Mouse (Mus musculus) embryonic facial prominence, embryonic 15.5 days (tissue): ENCODE measurements around the gene Crtc1. TPM values are rescaled to one million over a fixed set of nuclear protein-coding genes. Genes with fewer than 3 reads are reported as not detected.

Experiments
- ATAC-seq: fragments of 200-750 bp; cut with Nextera tagmentation; 2 replicates; pipeline ENCODE4 v1.8.0; 2017; ENCODE audit warnings: low read depth, moderate TSS enrichment; ENCODE audit not compliant: insufficient number of reproducible peaks, low FRiP score, low TSS enrichment
- H3K27ac ChIP-seq: fragments of 300-500 bp; sonication (generic); replicated peaks from 2 replicates; pipeline ENCODE4 v1.5.1; 2015; ENCODE audit warnings: mild to moderate bottlenecking, inconsistent platforms
- H3K27me3 ChIP-seq: fragments of 300-500 bp; sonication (generic); 2 replicates; pipeline ENCODE4 v1.6.1; 2015; ENCODE audit warnings: inconsistent platforms
- H3K36me3 ChIP-seq: fragments of 300-500 bp; sonication (generic); 2 replicates; pipeline ENCODE4 v1.6.1; 2015; ENCODE audit warnings: mild to moderate bottlenecking, inconsistent platforms
- H3K4me1 ChIP-seq: fragments of 300-500 bp; sonication (generic); 2 replicates; pipeline ENCODE4 v1.6.1; 2015; ENCODE audit warnings: inconsistent platforms
- H3K4me2 ChIP-seq: fragments of 300-500 bp; sonication (generic); replicated peaks from 2 replicates; pipeline ENCODE4 v1.6.1; 2015; ENCODE audit warnings: mild to moderate bottlenecking, inconsistent platforms
- H3K4me3 ChIP-seq: fragments of 300-500 bp; sonication (generic); replicated peaks from 2 replicates; pipeline ENCODE4 v1.5.1; 2015; ENCODE audit warnings: mild to moderate bottlenecking, inconsistent platforms
- H3K9ac ChIP-seq: fragments of 300-500 bp; sonication (generic); 2 replicates; pipeline ENCODE4 v1.6.1; 2015; ENCODE audit warnings: inconsistent platforms
- H3K9me3 ChIP-seq: fragments of 300-500 bp; sonication (generic); replicated peaks from 2 replicates; pipeline ENCODE4 v1.6.1; 2016; ENCODE audit warnings: inconsistent platforms
- WGBS: fragments of 180-500 bp; shearing (Covaris S2); methylation state at CpG from one replicate; pipeline ENCODE4 v1.1.7; 2015; 5-methylcytosine and 5-hydroxymethylcytosine counted together
- polyA plus RNA-seq: library from polyadenylated mRNA; unstranded; fragments of >200 nt; fragmentation: Nextera tagmentation; extraction: Ambion mirVana; gene quantifications from 2 replicates; pipeline ENCODE4 v1.2.1, GENCODE M21; 2015

Gene Crtc1
- polyA plus RNA-seq, 1 experiment from 2014 or later: 24.4 TPM

- Histone ChIP-seq H3K4me3 (no peak overlapping the region), H3K9ac (no peak overlapping the region), H3K36me3 (peaks cover 8% of the 10 kb centered on the region; the same call in 1 of the 2 replicates), H3K4me2 (no peak overlapping the region), H3K27me3 (no peaks in the 10 kb centered on the region), H3K4me1 (peaks cover 13% of the 10 kb centered on the region), H3K27ac (no peak overlapping the region), H3K9me3 (no peaks in the 10 kb centered on the region)
- ATAC-seq: no peak
- WGBS: 86% methylated on average over 16 of the region's 16 CpGs
Observed at GRCm38 (mm10) chr8:70461765-70462515, 22.6 kb upstream of the Crtc1 start.

- H3K27ac ChIP-seq: no peak overlapping the region
- H3K4me2 ChIP-seq: no peak overlapping the region
- 73% methylated on average over 9 of the region's 9 CpGs for WGBS
- H3K9ac ChIP-seq: no peak overlapping the region
- H3K27me3 ChIP-seq: no peaks in the 10 kb centered on the region
- no peak overlapping the region for H3K4me3 ChIP-seq
- no peak for ATAC-seq
- 0 out of 2 replicates have a peak, but pooled peaks cover under 1% of the 10 kb centered on the region for H3K4me1 ChIP-seq
- no peaks in the 10 kb centered on the region for H3K9me3 ChIP-seq
- H3K36me3 ChIP-seq: no peaks in the 10 kb centered on the region
Observed at GRCm38 (mm10) chr8:70460606-70461005, 21.2 kb upstream of the Crtc1 start.

- Histone ChIP-seq H3K4me1 (no peaks in the 10 kb centered on the region), H3K4me3 (no peak overlapping the region), H3K9me3 (no peaks in the 10 kb centered on the region), H3K36me3 (no peaks in the 10 kb centered on the region), H3K4me2 (no peak overlapping the region), H3K27me3 (no peaks in the 10 kb centered on the region), H3K9ac (no peak overlapping the region), H3K27ac (no peak overlapping the region)
- no peak for ATAC-seq
- WGBS: 85% methylated on average over 5 of the region's 5 CpGs
Observed at GRCm38 (mm10) chr8:70460199-70460598, 20.8 kb upstream of the Crtc1 start.

GRCm38 (mm10) chr8:70459636-70460035 is 20.3 kb upstream of the Crtc1 start:
- H3K4me1 ChIP-seq: peaks cover 2% of the 10 kb centered on the region
- no peak for ATAC-seq

GRCm38 (mm10) chr8:70458462-70458861 is 19.1 kb upstream of the Crtc1 start:
- H3K4me2 ChIP-seq: no peak overlapping the region
- H3K9me3 ChIP-seq: no peaks in the 10 kb centered on the region

More at GRCm38 (mm10) chr8:70459636-70460035, 20.3 kb upstream of the Crtc1 start:
- Histone ChIP-seq H3K4me2 (no peak overlapping the region), H3K36me3 (no peaks in the 10 kb centered on the region), H3K9ac (no peak overlapping the region), H3K27ac (no peak overlapping the region), H3K4me3 (no peak overlapping the region), H3K9me3 (no peaks in the 10 kb centered on the region), H3K27me3 (no peaks in the 10 kb centered on the region)
- 95% methylated on average over 2 of the region's 2 CpGs for WGBS

DNA sequence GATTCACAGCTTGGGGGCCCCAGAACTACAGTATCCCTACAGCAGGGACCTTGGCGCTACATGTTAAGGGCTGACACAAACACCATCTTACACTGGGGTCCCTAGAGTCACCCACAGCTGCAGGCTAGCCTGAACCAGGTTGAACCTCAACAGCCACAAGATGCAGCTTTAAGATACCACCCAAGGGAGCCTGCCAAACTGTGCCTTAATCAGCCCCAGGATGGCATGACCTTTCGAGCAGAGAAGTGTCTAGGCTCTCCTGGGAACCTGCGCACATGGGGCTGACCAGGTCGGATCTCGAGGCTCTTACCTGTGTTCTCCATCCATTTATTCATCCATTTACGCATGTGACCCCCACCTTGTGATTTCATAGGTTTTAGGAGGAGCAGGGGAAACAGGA is 18.5 kb upstream of the Crtc1 start:
- ATAC-seq: no peak
- Histone ChIP-seq H3K9me3 (no peaks in the 10 kb centered on the region), H3K36me3 (no peaks in the 10 kb centered on the region), H3K27ac (no peak overlapping the region), H3K4me2 (no peak overlapping the region), H3K4me3 (no peak overlapping the region), H3K4me1 (peaks cover 17% of the 10 kb centered on the region), H3K27me3 (no peaks in the 10 kb centered on the region), H3K9ac (no peak overlapping the region)
- 85% methylated on average over 6 of the region's 6 CpGs for WGBS

More at GRCm38 (mm10) chr8:70458462-70458861, 19.1 kb upstream of the Crtc1 start:
- H3K4me3 ChIP-seq: no peak overlapping the region
- peaks cover 12% of the 10 kb centered on the region for H3K4me1 ChIP-seq
- WGBS: 81% methylated on average over 3 of the region's 3 CpGs
- H3K27ac ChIP-seq: no peak overlapping the region
- no peak for ATAC-seq
- no peak overlapping the region for H3K9ac ChIP-seq
- H3K36me3 ChIP-seq: no peaks in the 10 kb centered on the region
- H3K27me3 ChIP-seq: no peaks in the 10 kb centered on the region

- no peak overlapping the region for H3K4me3 ChIP-seq
- 84% methylated on average over 1 of the region's 1 CpGs for WGBS
Observed at GRCm38 (mm10) chr8:70456996-70457395, 17.6 kb upstream of the Crtc1 start.

GRCm38 (mm10) chr8:70453852-70454251 is 14.5 kb upstream of the Crtc1 start:
- Histone ChIP-seq H3K9ac (no peak overlapping the region), H3K27ac (no peak overlapping the region), H3K4me3 (no peak overlapping the region), H3K27me3 (no peaks in the 10 kb centered on the region), H3K4me1 (peaks cover 51% of the 10 kb centered on the region), H3K36me3 (peaks cover 18% of the 10 kb centered on the region), H3K9me3 (no peaks in the 10 kb centered on the region), H3K4me2 (no peak overlapping the region)
- WGBS: 77% methylated on average over 5 of the region's 5 CpGs
- no peak for ATAC-seq

More at GRCm38 (mm10) chr8:70456996-70457395, 17.6 kb upstream of the Crtc1 start:
- Histone ChIP-seq H3K36me3 (peaks cover 7% of the 10 kb centered on the region), H3K9ac (no peak overlapping the region), H3K9me3 (no peaks in the 10 kb centered on the region), H3K4me2 (no peak overlapping the region), H3K27ac (no peak overlapping the region), H3K4me1 (peaks cover 26% of the 10 kb centered on the region), H3K27me3 (no peaks in the 10 kb centered on the region)
- ATAC-seq: no peak

DNA sequence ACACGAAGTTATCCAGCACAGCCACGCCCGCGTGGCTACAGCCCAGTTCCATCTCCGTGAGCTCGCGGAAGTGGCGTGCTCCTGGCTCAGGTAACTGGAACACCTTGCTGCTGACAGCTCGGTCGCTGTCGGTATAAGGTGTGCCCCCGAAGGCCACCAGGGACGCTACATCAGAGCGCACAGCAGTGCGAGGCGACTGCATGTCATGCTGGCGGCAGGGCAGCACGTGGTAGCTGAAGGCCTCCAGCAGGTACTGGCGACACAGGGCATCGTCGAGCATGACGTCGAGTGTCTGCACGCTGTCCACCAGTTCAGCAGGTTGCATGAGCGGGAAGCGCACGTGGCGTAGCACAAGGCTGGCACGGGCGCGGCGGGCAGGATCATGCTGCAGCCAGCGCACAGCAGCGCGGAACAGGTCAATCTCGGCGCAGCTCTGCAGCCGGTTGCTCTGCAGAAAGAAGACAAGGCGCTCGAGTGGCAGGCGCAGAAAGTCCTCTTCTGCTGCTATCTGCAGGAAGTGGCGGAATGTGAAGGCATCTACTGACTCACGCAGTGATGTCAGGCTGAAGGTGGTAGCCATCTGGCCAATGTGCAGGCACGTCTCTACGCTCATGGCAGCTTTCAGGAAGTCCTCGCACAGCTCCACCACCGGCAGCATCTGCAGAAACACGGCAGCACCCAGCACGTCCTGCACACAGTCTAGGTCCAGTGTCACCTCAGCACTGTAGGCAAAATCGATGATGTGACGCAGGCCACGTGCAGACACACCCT is 13.0 kb upstream of the Crtc1 start:
- H3K4me3 ChIP-seq: no peak overlapping the region

GRCm38 (mm10) chr8:70447639-70448420 is 8.5 kb upstream of the Crtc1 start:
- H3K27ac ChIP-seq: peak overlapping the region; percentile 87
- peak; percentile 72 for ATAC-seq
- peaks cover 53% of the 10 kb centered on the region for H3K4me1 ChIP-seq
- WGBS: 50% methylated on average over 19 of the region's 19 CpGs
- no peak overlapping the region for H3K4me3 ChIP-seq
- H3K36me3 ChIP-seq: peaks cover 18% of the 10 kb centered on the region
- no peak overlapping the region for H3K9ac ChIP-seq
- no peaks in the 10 kb centered on the region for H3K9me3 ChIP-seq
- 0 out of 2 replicates have a peak overlapping the region, but pooled peaks have one; percentile 6 for H3K4me2 ChIP-seq
- H3K27me3 ChIP-seq: no peaks in the 10 kb centered on the region

More for the DNA sequence above, 13.0 kb upstream of the Crtc1 start:
- Histone ChIP-seq H3K9ac (no peak overlapping the region), H3K9me3 (no peaks in the 10 kb centered on the region), H3K4me2 (no peak overlapping the region), H3K27ac (no peak overlapping the region), H3K4me1 (peaks cover 66% of the 10 kb centered on the region), H3K36me3 (peaks cover 18% of the 10 kb centered on the region), H3K27me3 (no peaks in the 10 kb centered on the region)
- ATAC-seq: no peak
- 65% methylated on average over 52 of the region's 52 CpGs for WGBS

DNA sequence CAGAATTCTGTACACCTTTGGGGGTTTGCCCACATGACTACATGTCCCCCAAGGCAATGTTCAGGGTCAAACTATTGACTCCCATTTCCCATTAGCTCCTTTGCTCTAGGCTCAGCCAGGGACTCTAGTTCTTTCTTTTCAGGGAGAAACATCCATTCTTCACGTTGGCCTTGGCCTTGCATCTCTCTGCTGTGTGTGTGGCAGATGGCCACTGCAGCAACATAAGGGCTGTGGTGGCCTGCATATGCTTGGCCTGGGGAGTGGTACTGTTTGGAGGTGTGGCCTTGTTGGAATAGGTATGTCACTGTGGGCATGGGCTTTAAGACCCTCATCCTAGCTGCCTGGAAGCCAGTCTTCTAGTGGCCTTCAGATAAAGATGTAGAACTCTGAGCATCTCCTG is 6.6 kb upstream of the Crtc1 start:
- Histone ChIP-seq H3K4me2 (no peak overlapping the region), H3K27ac (no peak overlapping the region), H3K4me3 (no peak overlapping the region), H3K4me1 (peaks cover 37% of the 10 kb centered on the region), H3K9ac (no peak overlapping the region), H3K9me3 (no peaks in the 10 kb centered on the region), H3K27me3 (no peaks in the 10 kb centered on the region), H3K36me3 (peaks cover 1% of the 10 kb centered on the region; the same call in 1 of the 2 replicates)
- ATAC-seq: no peak
- 67% methylated on average over 1 of the region's 1 CpGs for WGBS
